Mouse (Mus musculus): Measurements from ENCODE around the gene Crbn. TPM values are rescaled to one million over a fixed set of nuclear protein-coding genes. Genes with fewer than 3 reads are reported as not detected.

The Crbn gene
- polyA plus RNA-seq (2015; fragmentation: Nextera tagmentation; extraction: Ambion mirVana): 30.0 and 33.0 TPM in 2 replicates

DNA sequence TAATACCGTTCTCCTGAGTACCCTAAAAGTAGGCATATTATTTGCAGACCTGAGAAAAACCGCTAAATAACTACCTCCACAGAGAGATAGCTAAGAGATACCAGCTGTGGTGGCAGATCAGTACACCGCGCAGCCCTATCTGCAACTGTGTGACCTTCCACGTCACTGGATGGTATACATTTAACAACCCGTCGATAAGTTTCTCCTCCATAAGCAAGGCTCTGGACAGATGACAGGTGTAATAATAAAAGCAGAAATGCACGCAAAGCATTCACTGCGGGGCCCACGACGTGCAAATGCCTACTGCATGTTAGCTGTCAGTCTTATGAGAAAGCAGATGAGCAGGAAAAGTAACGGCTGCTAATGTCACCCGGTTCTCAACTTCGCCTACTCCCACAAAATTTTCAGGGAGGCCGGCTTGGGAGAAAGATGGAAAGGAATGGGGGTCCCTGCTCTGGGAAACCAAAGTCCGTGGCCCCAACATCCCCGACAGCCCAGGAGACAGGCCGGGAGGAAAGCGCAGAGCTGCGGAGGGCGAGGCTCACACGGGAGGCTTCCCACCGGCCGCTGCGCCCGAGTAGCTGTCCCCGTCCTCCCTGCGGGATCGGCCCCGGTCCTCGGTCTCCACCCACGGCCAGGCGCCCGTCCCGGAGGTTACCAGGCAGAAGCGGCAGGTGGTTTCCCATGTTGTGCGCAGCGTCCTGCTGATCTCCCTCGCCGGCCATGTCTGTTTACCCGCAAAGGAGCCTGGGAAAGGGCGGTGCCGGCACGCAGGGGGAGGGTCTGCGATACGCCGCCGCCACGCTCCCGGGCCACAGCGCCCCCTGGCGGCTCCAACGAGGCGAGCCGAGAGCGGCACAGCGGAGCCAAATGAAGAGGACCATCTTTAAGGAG is at the start of gene Crbn:
Gene Crbn, minus strand, starts transcription at position 745 of the 894 bp plus-strand sequence.
- Histone ChIP-seq H3K4me1 (peaks cover 17% of the 10 kb centered on the region), H3K27ac (replicated peaks) (no peak within 1 kb of the TSS)

DNA sequence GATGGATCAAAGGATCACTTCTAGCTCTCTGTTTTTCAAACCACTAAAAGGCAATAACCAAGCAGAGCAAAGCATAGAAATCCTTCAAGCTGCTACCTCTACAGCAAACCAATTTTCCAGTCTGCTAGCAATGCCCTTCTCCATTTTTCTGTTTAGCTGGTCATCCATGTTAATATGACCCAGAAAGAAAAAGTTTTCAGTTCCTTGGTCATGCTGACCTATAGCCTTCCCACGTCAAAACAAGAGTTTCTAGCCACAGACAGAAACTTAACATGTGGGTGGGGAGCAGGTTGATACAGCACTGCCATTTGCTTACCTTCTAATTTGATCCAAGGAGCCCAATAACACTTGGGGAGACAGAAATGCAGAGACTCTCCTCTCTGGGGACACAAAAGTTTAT is 40.3 kb upstream of the Crbn start:
- no peaks in the 10 kb centered on the region for H3K9me3 ChIP-seq
- no peak overlapping the region for H3K27ac ChIP-seq (replicated peaks)
- H3K36me3 ChIP-seq: no peaks in the 10 kb centered on the region
- no peak overlapping the region for H3K4me3 ChIP-seq
- H3K4me2 ChIP-seq: no peak overlapping the region
- ATAC-seq (ENCODE audit: extremely low read depth, insufficient number of reproducible peaks, low FRiP score, low TSS enrichment): no peak
- 42% methylated on average over 1 of the region's 1 CpGs for WGBS
- no peaks in the 10 kb centered on the region for H3K27me3 ChIP-seq (replicated peaks)
- no peaks in the 10 kb centered on the region for H3K4me1 ChIP-seq
- H3K9ac ChIP-seq: no peak overlapping the region

More for the DNA sequence above, at the start of gene Crbn:
- ATAC-seq (ENCODE audit: extremely low read depth, insufficient number of reproducible peaks, low FRiP score, low TSS enrichment): peak; percentile 89
- H3K4me3 ChIP-seq: peak within 1 kb of the TSS; percentile 65
- peaks cover 10% of the 10 kb centered on the region for H3K36me3 ChIP-seq
- H3K4me2 ChIP-seq: peak within 1 kb of the TSS; percentile 91
- no peaks in the 10 kb centered on the region for H3K27me3 ChIP-seq (replicated peaks)
- WGBS: 2% methylated on average over 53 of the region's 57 CpGs
- peak within 1 kb of the TSS; percentile 81 for H3K9ac ChIP-seq
- H3K9me3 ChIP-seq: no peaks in the 10 kb centered on the region

DNA sequence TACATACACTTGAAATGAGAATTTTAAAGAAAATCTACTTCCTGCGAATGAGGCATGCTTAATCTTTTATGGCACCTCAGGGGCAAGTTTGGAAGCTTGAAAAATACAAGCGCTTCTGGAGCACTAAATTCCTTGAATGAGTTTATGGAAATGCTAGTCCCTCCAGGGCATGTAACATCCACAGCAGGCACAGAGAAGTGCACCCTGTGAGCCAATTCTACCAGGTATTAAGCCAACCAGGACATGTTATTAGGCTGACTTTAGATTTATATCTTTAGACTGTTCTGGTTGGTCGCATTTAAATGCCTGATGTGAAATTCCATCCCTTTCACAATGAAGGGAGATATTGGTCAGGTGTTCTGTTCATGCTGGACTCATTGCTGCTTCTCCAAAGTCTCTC is 38.2 kb upstream of the Crbn start:
- H3K9me3 ChIP-seq: no peaks in the 10 kb centered on the region
- no peak for ATAC-seq (ENCODE audit: extremely low read depth, insufficient number of reproducible peaks, low FRiP score, low TSS enrichment)
- no peaks in the 10 kb centered on the region for H3K36me3 ChIP-seq
- H3K4me1 ChIP-seq: no peaks in the 10 kb centered on the region
- no peak overlapping the region for H3K9ac ChIP-seq
- no peak overlapping the region for H3K27ac ChIP-seq (replicated peaks)
- WGBS: 76% methylated on average over 3 of the region's 3 CpGs
- no peaks in the 10 kb centered on the region for H3K27me3 ChIP-seq (replicated peaks)
- no peak overlapping the region for H3K4me3 ChIP-seq
- H3K4me2 ChIP-seq: no peak overlapping the region

DNA sequence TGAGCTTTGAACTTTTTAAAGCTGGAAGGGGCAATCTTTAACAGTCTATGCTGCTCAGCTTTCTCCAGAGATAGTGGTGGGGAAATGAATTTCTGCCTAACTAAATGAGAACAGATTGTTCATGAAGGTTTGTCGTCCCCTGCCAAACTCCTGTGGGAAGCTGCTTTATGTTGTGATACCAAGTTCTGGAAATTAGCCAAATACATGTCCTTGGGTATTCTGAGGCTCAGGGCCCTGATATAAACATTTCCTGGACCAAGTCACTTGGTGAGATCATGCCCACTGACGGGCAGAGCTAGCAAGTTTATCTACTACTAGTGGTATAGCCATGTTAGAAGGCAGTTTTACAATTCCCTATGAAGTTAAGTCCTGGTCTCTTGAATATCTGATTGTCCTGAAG is 35.4 kb upstream of the Crbn start:
- no peak overlapping the region for H3K9ac ChIP-seq
- no peak overlapping the region for H3K4me3 ChIP-seq
- no peaks in the 10 kb centered on the region for H3K36me3 ChIP-seq
- H3K4me1 ChIP-seq: no peaks in the 10 kb centered on the region
- H3K27me3 ChIP-seq (replicated peaks): no peaks in the 10 kb centered on the region
- no peaks in the 10 kb centered on the region for H3K9me3 ChIP-seq
- H3K4me2 ChIP-seq: no peak overlapping the region
- 38% methylated on average over 2 of the region's 2 CpGs for WGBS
- no peak overlapping the region for H3K27ac ChIP-seq (replicated peaks)
- no peak for ATAC-seq (ENCODE audit: extremely low read depth, insufficient number of reproducible peaks, low FRiP score, low TSS enrichment)

DNA sequence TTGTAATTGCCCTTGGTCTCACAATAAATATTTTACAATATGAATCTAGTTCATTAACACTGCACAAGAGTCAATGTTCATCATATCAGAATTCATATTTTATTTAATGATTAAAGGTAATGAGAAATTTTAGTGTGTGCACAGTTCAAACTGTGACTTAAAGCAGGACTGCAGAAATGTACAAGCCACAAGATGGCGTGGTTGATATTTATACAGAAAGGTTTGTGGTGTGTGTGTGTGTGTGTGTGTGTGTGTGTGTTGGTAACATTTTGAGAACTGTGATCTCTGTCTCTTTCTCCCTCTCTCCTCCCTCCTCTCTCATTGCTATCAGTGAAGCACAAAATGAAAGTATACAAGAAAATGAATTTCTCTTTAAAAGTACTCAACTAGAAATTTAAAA is 22.5 kb upstream of the Crbn start:
- Histone ChIP-seq H3K9ac (no peak overlapping the region), H3K4me3 (no peak overlapping the region), H3K27ac (replicated peaks) (no peak overlapping the region), H3K36me3 (no peaks in the 10 kb centered on the region), H3K27me3 (replicated peaks) (no peaks in the 10 kb centered on the region), H3K4me1 (no peaks in the 10 kb centered on the region), H3K9me3 (no peaks in the 10 kb centered on the region), H3K4me2 (no peak overlapping the region)
- ATAC-seq (ENCODE audit: extremely low read depth, insufficient number of reproducible peaks, low FRiP score, low TSS enrichment): no peak
- 52% methylated on average over 1 of the region's 1 CpGs for WGBS

DNA sequence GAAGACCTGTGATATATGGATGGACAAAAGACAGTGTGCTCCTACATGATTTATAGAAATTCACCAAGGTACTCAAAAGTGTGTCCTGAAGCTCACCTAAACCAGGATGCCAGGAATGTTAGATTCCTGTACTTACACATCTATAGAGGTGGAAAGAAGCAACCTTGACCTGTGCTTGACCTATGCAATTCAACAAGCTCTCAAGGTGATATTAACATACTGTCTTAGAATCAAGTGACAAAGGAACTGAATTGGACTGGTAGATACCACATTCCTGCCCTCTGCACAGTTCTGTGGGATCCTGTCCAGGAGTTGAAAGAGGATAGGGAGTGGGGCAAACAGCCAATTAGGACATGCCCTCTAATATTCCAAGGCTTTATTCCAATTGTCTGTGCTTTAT is 20.7 kb upstream of the Crbn start:
- Histone ChIP-seq H3K9me3 (no peaks in the 10 kb centered on the region), H3K27ac (replicated peaks) (no peak overlapping the region), H3K4me3 (no peak overlapping the region), H3K9ac (no peak overlapping the region), H3K27me3 (replicated peaks) (no peaks in the 10 kb centered on the region), H3K36me3 (no peaks in the 10 kb centered on the region), H3K4me2 (no peak overlapping the region), H3K4me1 (no peaks in the 10 kb centered on the region)
- no peak for ATAC-seq (ENCODE audit: extremely low read depth, insufficient number of reproducible peaks, low FRiP score, low TSS enrichment)

DNA sequence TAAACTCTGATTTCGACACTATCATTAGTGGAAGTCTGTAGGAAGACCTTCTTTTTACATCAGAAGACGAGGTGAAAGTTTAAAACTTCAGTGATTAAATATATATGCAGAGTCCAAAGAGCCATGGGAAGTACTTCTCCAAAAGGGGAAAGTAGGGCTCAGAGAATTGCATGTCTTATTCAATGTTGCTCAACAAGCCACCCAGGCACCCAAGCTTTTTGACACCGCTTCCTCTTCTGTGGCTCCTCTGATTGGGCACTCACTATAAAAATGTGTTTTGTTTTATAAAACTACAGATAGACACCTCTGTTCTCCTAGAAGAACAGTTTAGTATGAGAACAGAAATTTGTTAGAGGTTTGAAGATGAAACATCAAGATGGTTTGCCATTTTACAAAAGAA is 20.0 kb upstream of the Crbn start:
- Histone ChIP-seq H3K4me3 (no peak overlapping the region), H3K27me3 (replicated peaks) (no peaks in the 10 kb centered on the region), H3K4me1 (no peaks in the 10 kb centered on the region), H3K9me3 (no peaks in the 10 kb centered on the region), H3K4me2 (no peak overlapping the region), H3K9ac (no peak overlapping the region), H3K27ac (replicated peaks) (no peak overlapping the region), H3K36me3 (no peaks in the 10 kb centered on the region)
- 69% methylated on average over 3 of the region's 3 CpGs for WGBS
- no peak for ATAC-seq (ENCODE audit: extremely low read depth, insufficient number of reproducible peaks, low FRiP score, low TSS enrichment)

DNA sequence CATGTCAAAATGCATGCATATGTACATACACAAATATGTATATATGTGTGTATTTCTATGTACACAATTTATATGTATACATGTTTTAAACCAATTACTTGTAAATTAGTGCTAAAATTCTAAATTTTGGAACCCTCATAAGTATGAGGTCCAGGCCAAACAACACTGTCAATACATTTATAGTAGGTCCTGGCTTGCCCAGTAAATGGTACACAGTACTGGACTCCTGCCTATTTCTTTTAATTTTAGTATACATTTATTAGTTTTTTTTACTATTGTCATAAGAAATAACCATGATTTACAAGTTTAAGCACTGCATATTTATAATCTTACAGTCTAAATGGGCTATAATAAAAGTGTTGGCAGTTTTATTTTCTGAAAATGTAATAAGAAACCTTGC is 19.4 kb upstream of the Crbn start:
- no peak overlapping the region for H3K9ac ChIP-seq
- H3K27ac ChIP-seq (replicated peaks): no peak overlapping the region
- no peak for ATAC-seq (ENCODE audit: extremely low read depth, insufficient number of reproducible peaks, low FRiP score, low TSS enrichment)
- no peak overlapping the region for H3K4me2 ChIP-seq
- no peak overlapping the region for H3K4me3 ChIP-seq
- no peaks in the 10 kb centered on the region for H3K4me1 ChIP-seq
- no peaks in the 10 kb centered on the region for H3K9me3 ChIP-seq
- H3K36me3 ChIP-seq: no peaks in the 10 kb centered on the region
- H3K27me3 ChIP-seq (replicated peaks): no peaks in the 10 kb centered on the region

DNA sequence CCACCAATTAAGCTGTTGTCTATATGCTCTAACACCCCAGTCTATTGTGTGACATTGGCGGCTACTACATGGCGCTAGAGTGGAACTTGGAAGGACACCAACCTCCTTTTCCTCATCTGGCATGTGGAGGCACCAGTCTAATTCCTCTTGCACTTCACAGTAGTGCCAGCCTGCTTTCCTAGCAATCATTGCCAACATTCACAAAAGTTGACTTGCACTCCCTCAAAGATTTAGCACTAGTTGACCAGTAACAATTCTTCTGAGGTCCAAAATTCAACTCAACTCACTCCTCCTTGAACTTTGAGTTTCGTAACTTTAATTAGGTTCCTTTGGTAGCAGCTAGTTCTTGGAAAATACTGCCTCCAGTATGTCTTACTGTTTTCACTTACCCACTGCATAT is 10.8 kb upstream of the Crbn start:
- WGBS: 73% methylated on average over 3 of the region's 3 CpGs
- H3K4me1 ChIP-seq: no peaks in the 10 kb centered on the region
- no peak overlapping the region for H3K9ac ChIP-seq
- no peak overlapping the region for H3K4me3 ChIP-seq
- H3K9me3 ChIP-seq: no peaks in the 10 kb centered on the region; the same call in 1 of the 2 replicates
- no peak for ATAC-seq (ENCODE audit: extremely low read depth, insufficient number of reproducible peaks, low FRiP score, low TSS enrichment)
- no peak overlapping the region for H3K4me2 ChIP-seq
- H3K36me3 ChIP-seq: no peaks in the 10 kb centered on the region
- no peaks in the 10 kb centered on the region for H3K27me3 ChIP-seq (replicated peaks)
- H3K27ac ChIP-seq (replicated peaks): no peak overlapping the region

DNA sequence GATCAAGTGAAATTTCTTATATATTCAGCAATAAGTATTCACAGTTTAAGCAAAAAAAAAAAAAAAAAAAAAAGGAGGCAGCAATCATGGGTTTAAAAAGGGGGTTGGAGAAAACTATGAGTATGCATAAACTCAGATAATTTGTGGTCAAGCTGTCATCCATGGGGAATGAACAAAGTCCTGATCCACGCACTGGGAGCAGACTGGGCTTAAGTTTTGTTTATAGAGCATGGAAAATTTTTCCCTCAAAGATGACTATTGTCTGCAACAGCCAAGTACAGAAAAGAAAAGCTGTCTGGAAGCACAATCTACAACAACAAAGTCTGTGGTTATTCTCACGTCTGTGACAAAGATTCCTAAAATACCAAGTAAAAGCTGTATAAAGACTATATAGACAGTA is 9.3 kb upstream of the Crbn start:
- ATAC-seq (ENCODE audit: extremely low read depth, insufficient number of reproducible peaks, low FRiP score, low TSS enrichment): no peak
- H3K4me2 ChIP-seq: no peak overlapping the region
- H3K4me1 ChIP-seq: no peaks in the 10 kb centered on the region
- no peak overlapping the region for H3K9ac ChIP-seq
- no peak overlapping the region for H3K4me3 ChIP-seq
- no peaks in the 10 kb centered on the region for H3K27me3 ChIP-seq (replicated peaks)
- H3K36me3 ChIP-seq: no peaks in the 10 kb centered on the region
- 44% methylated on average over 2 of the region's 2 CpGs for WGBS
- H3K9me3 ChIP-seq: no peaks in the 10 kb centered on the region; the same call in 1 of the 2 replicates
- H3K27ac ChIP-seq (replicated peaks): no peak overlapping the region

DNA sequence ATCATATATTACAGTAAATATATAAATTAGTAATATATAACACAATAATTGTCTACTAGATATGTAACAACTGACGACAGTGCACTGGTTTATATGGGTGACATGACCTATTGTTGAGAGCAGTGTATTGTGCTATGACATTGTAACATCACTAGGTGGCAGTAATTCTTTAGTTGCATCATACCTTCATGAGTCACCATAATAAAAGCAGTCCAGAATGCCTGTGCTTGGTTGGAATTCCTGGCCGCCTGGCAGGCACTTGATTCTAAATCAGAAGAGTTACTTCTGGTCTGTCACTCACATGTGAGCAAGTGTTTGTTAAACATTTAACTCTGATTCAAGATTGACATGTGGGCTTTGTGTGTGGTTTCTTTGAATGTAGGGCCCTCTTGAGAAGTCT is 5.0 kb upstream of the Crbn start:
- H3K9me3 ChIP-seq: no peaks in the 10 kb centered on the region
- no peaks in the 10 kb centered on the region for H3K4me1 ChIP-seq
- H3K27ac ChIP-seq (replicated peaks): no peak overlapping the region
- H3K9ac ChIP-seq: no peak overlapping the region
- H3K4me3 ChIP-seq: no peak overlapping the region
- no peaks in the 10 kb centered on the region for H3K36me3 ChIP-seq
- H3K4me2 ChIP-seq: no peak overlapping the region
- ATAC-seq (ENCODE audit: extremely low read depth, insufficient number of reproducible peaks, low FRiP score, low TSS enrichment): no peak
- H3K27me3 ChIP-seq (replicated peaks): no peaks in the 10 kb centered on the region
- 34% methylated on average over 2 of the region's 2 CpGs for WGBS

DNA sequence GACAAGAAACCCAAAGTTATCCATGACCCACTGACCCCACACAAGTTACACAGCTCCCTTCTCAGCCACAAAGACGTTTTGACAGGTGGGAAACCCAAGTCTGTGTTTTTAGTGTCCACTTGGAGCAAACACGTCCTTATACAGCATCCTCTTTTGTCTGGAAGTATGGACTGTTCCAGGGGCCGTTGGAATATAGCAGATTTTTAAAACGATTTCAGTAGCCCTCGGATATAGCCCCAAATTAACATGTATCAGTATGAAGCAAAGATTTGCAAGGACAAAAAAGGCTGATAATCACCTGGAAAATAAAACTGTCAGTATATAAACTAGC is 315 bp upstream of the Crbn start:
- 45% methylated on average over 5 of the region's 5 CpGs for WGBS
- Histone ChIP-seq H3K36me3 (peaks cover 5% of the 10 kb centered on the region; the same call in 1 of the 2 replicates), H3K4me2 (peak overlapping the region; percentile 91), H3K9ac (no peak overlapping the region), H3K4me1 (peaks cover 17% of the 10 kb centered on the region), H3K9me3 (no peaks in the 10 kb centered on the region), H3K27ac (replicated peaks) (no peak overlapping the region), H3K27me3 (replicated peaks) (no peaks in the 10 kb centered on the region), H3K4me3 (peak overlapping the region; percentile 65)
- ATAC-seq (ENCODE audit: extremely low read depth, insufficient number of reproducible peaks, low FRiP score, low TSS enrichment): no peak
